Comparison of ENCODE assay signal across 17 mouse cellular contexts in the genomic region with DNA sequence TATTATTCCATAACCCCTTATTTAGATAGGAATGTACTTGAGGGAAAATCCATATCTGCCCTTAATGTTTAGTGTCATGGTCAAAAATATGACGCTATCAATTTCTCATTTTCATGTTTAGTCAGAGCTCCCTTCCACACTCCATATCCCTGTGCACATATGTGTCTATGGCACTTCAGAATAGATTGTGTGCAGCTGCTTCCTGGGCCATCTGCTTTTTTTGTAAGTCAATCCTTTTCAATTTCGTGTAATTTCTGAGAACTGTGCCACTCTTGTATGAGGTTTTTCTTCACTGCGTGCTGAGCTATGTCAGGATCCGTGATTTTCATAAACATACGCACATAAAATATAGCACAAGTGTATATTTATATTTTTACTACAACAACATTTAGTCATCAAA.
"Had no signal": no experiment of that assay in that cellular context is flagged by ENCODE, and none has a peak within 500 bp of the region (broad histone marks: within the 10 kb centered on the region; RNA-seq: fewer than 3 reads in every experiment).

No protein-coding gene starts in this region.

- H3K27ac ChIP-seq: kidney, postnatal 0 days; layer of hippocampus, adult 2 months; liver, embryonic 13.5 days; midbrain, embryonic 12.5 days; neural tube, embryonic 13.5 days; stomach, embryonic 15.5 days had no signal

- H3K4me1 ChIP-seq: liver, embryonic 13.5 days; midbrain, embryonic 12.5 days; neural tube, embryonic 13.5 days; stomach, embryonic 15.5 days had no signal

- DNase-seq: kidney, adult 2 months; kidney, postnatal 25 days; liver, embryonic 13.5 days; lung, adult 2 months; lung, postnatal 14 days; lung, postnatal 4 days; retina, postnatal 1 day; right cerebral cortex, postnatal 25 days; spleen, adult 18-20 months; thymus, postnatal 25 days had no signal

- H3K27me3 ChIP-seq: liver, embryonic 13.5 days; midbrain, embryonic 12.5 days; neural tube, embryonic 13.5 days; stomach, embryonic 15.5 days had no signal

- H3K9me3 ChIP-seq: liver, embryonic 13.5 days; midbrain, embryonic 12.5 days; neural tube, embryonic 13.5 days; stomach, embryonic 15.5 days had no signal

- H3K9ac ChIP-seq: liver, embryonic 13.5 days; midbrain, embryonic 12.5 days; neural tube, embryonic 13.5 days; stomach, embryonic 15.5 days had no signal

- ATAC-seq: midbrain, embryonic 16.5 days had no signal

- H3K4me2 ChIP-seq: liver, embryonic 13.5 days; midbrain, embryonic 12.5 days; neural tube, embryonic 13.5 days; stomach, embryonic 15.5 days had no signal

- H3K36me3 ChIP-seq: liver, embryonic 13.5 days; midbrain, embryonic 12.5 days; neural tube, embryonic 13.5 days; stomach, embryonic 15.5 days had no signal

- H3K4me3 ChIP-seq: layer of hippocampus, adult 2 months; liver, embryonic 13.5 days; midbrain, embryonic 12.5 days; myocyte; neural tube, embryonic 13.5 days; stomach, embryonic 15.5 days had no signal
